8 mouse cellular contexts compared by ENCODE assay signal in the genomic region with DNA sequence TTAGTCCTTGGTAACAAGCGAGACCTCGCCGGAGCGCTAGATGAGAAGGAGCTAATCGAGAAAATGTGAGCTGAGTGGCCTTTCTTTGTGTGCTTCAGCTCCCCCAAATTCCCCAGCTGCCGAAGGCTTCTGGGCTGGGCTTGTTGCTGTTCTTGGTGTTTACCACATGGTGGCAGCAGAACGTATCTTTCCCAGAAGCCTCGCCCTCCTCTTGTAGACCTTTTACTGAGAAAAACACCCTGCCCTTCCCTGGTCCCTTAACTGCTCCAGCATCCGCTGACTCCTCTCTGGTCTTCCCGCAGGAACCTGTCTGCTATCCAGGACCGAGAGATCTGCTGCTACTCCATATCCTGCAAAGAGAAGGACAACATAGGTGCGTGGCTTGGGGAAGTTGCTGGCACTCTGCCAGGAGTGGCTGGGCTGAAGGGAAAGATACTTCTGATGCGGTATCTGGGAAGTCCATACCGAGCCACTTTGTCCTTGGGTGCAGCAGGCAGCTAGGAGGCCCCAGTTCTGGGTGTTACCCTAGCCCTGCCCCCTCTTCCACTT. TPM values are rescaled to one million over a fixed set of nuclear protein-coding genes. Genes with fewer than 3 reads are reported as not detected.
DNase-seq lines count a peak whose midpoint lies in the region; ATAC-seq and TF ChIP-seq lines count a peak whose summit lies in the region.

No protein-coding gene starts in this region.

- no peak for TF ChIP-seq EP300 in CH12.LX (IDR thresholded peaks at IDR 0.05; ENCODE audit: low read length)

- WGBS in heart, embryonic 14.5 days, result 1% methylated on average over 14 of the region's 14 CpGs
- under 1% methylated on average over 14 of the region's 14 CpGs for WGBS in kidney, postnatal 0 days
- 3% methylated on average over 14 of the region's 14 CpGs for WGBS in liver, adult 2 months

- H3K9ac ChIP-seq in CH12.LX (ENCODE audit: insufficient read depth, low read depth), result no peak overlapping the region
- H3K9ac ChIP-seq in heart, embryonic 14.5 days (ENCODE audit: low read length), result no peak overlapping the region
- H3K9ac ChIP-seq in kidney, postnatal 0 days (ENCODE audit: low read depth, low read length), result 0 out of 2 replicates have a peak overlapping the region, but pooled peaks have one; percentile 10
- no peak overlapping the region for H3K9ac ChIP-seq in liver, adult 2 months (ENCODE audit: low read depth, low read length)

- peaks cover 5 to 24% of the 10 kb centered on the region in 2 experiments; a peak in 2 of 4 replicates for H3K4me1 ChIP-seq in CH12.LX (ENCODE audit: control insufficient read depth in 1 of 2, insufficient read depth in 2 of 2)
- peaks cover 14 to 33% of the 10 kb centered on the region in 2 experiments for H3K4me1 ChIP-seq in heart, embryonic 14.5 days (ENCODE audit: control insufficient read depth in 2 of 2, insufficient read depth in 2 of 2, low read length in 2 of 2)
- H3K4me1 ChIP-seq in kidney, postnatal 0 days (replicated peaks; ENCODE audit: insufficient read depth, low read length), result peaks cover 5% of the 10 kb centered on the region; the same call in 1 of the 2 replicates
- H3K4me1 ChIP-seq in liver, adult 2 months (ENCODE audit: control insufficient read depth, insufficient read depth, low read length), result peaks cover 2% of the 10 kb centered on the region; the same call in 1 of the 2 replicates

- H3K79me2 ChIP-seq in CH12.LX (replicated peaks; ENCODE audit: control insufficient read depth, extremely low read depth, insufficient read depth, poor library complexity, severe bottlenecking), result no peaks in the 10 kb centered on the region
- H3K79me2 ChIP-seq in liver, adult 2 months (ENCODE audit: control insufficient read depth, insufficient read depth, low read length), result peaks cover 3% of the 10 kb centered on the region; the same call in 1 of the 2 replicates

- no peak overlapping the region for H3K4me3 ChIP-seq in CH12.LX (replicated peaks in 1 of 3; ENCODE audit: low read depth in 2 of 3, low read length in 2 of 3, poor library complexity in 1 of 3)
- peak overlapping the region; percentile 20 to 26; a peak in 3 of 4 replicates for H3K4me3 ChIP-seq in heart, embryonic 14.5 days (ENCODE audit: control insufficient read depth in 1 of 2, insufficient read depth in 1 of 2, low read depth in 1 of 2, low read length in 2 of 2)
- H3K4me3 ChIP-seq in kidney, postnatal 0 days (replicated peaks; ENCODE audit: low read depth, low read length), result no peak overlapping the region
- H3K4me3 ChIP-seq in liver, adult 2 months (ENCODE audit: insufficient read depth, low read depth, low read length), result no peak overlapping the region

- H3K27ac ChIP-seq in CH12.LX (ENCODE audit: insufficient read depth, low read depth), result no peak overlapping the region
- H3K27ac ChIP-seq in heart, embryonic 14.5 days (replicated peaks in 1 of 2; ENCODE audit: control insufficient read depth in 1 of 2, insufficient read depth in 1 of 2, low read depth in 2 of 2, low read length in 2 of 2), result peak overlapping the region; percentile 46 to 68; a peak in 3 of 4 replicates
- H3K27ac ChIP-seq in kidney, postnatal 0 days, result peak overlapping the region; percentile 2; the same call in 1 of the 2 replicates
- no peak overlapping the region for H3K27ac ChIP-seq in liver, adult 2 months (replicated peaks; ENCODE audit: insufficient read depth, low read depth, low read length)

- no peak overlapping the region for H3K4me2 ChIP-seq in CH12.LX (ENCODE audit: insufficient read depth, low read depth, poor library complexity, severe bottlenecking)
- peak overlapping the region; percentile 56 for H3K4me2 ChIP-seq in heart, embryonic 14.5 days (ENCODE audit: low read length)
- H3K4me2 ChIP-seq in kidney, postnatal 0 days (ENCODE audit: low read length), result peak overlapping the region; percentile 43

- H3K27me3 ChIP-seq in CH12.LX (replicated peaks), result no peaks in the 10 kb centered on the region
- peaks cover 27% of the 10 kb centered on the region for H3K27me3 ChIP-seq in heart, embryonic 14.5 days (ENCODE audit: control insufficient read depth, insufficient read depth, low read length)
- no peaks in the 10 kb centered on the region for H3K27me3 ChIP-seq in kidney, postnatal 0 days (ENCODE audit: insufficient read depth, low read length)
- no peaks in the 10 kb centered on the region for H3K27me3 ChIP-seq in liver, adult 2 months (ENCODE audit: control insufficient read depth, insufficient read depth, low read length)
- no peaks in the 10 kb centered on the region for H3K27me3 ChIP-seq in splenic B cell, adult 2 months (ENCODE audit: control insufficient read depth, insufficient read depth, low read length, poor library complexity, severe bottlenecking)

- H3K36me3 ChIP-seq in CH12.LX (replicated peaks in 1 of 2; ENCODE audit: control insufficient read depth in 1 of 2, insufficient read depth in 1 of 2, low read length in 1 of 2), result peaks cover 13 to 70% of the 10 kb centered on the region in 2 experiments
- peaks cover 33% of the 10 kb centered on the region for H3K36me3 ChIP-seq in heart, embryonic 14.5 days (ENCODE audit: control insufficient read depth, insufficient read depth, low read length)
- H3K36me3 ChIP-seq in kidney, postnatal 0 days (ENCODE audit: insufficient read depth, low read length), result peaks cover 6% of the 10 kb centered on the region; the same call in 1 of the 2 replicates
- peaks cover 5% of the 10 kb centered on the region for H3K36me3 ChIP-seq in liver, adult 2 months (ENCODE audit: control insufficient read depth, insufficient read depth, low read length)
- H3K36me3 ChIP-seq in splenic B cell, adult 2 months (ENCODE audit: control insufficient read depth, insufficient read depth, low read length, poor library complexity, severe bottlenecking), result peaks cover 9% of the 10 kb centered on the region

- peak; percentile 78 for TF ChIP-seq RAD21 in CH12.LX (IDR thresholded peaks at IDR 0.05; ENCODE audit: low read depth, low read length)

- TF ChIP-seq POLR2A in CH12.LX (IDR thresholded peaks at IDR 0.05; ENCODE audit: low read depth, low read length), result no peak
- TF ChIP-seq POLR2A in liver, adult 2 months (IDR thresholded peaks at IDR 0.05; ENCODE audit: extremely low read depth, insufficient read depth, low read length), result no peak

- peak; percentile 77 for DNase-seq in CH12.LX (ENCODE audit: extremely low read depth)
- peak; percentile 57 for DNase-seq in c-Kit-negative CD71-positive TER-119-positive erythroid progenitor cells, embryonic 14.5 days (ENCODE audit: low read depth, low spot score)
- peak; percentile 64 for DNase-seq in fibroblast of lung, adult 2 months (ENCODE audit: low read depth)
- peak; percentile 97 for DNase-seq in kidney, postnatal 0 days (ENCODE audit: low spot score)
- DNase-seq in liver, adult 2 months (ENCODE audit: extremely low read depth, low read depth, low spot score), result peak; percentile 59
- DNase-seq in naive thymus-derived CD4-positive, alpha-beta T cell, adult 2 months (ENCODE audit: low read depth), result peak; percentile 84
- peak; percentile 80 for DNase-seq in splenic B cell, adult 2 months (ENCODE audit: low read depth, low spot score)

- TF ChIP-seq CTCF in CH12.LX (conservative IDR thresholded peaks at IDR 0.05 in 1 of 2, IDR thresholded peaks at IDR 0.05 in 1 of 2; ENCODE audit: low read depth in 2 of 2, low read length in 2 of 2), result peak; percentile 56 to 87; a peak in 3 of 4 replicates
- TF ChIP-seq CTCF in kidney, postnatal 0 days (IDR thresholded peaks at IDR 0.05; ENCODE audit: low read depth), result peak; percentile 80
- TF ChIP-seq CTCF in liver, adult 2 months (IDR thresholded peaks at IDR 0.05; ENCODE audit: low read depth, low read length), result peak; percentile 82

- dilution Hi-C loops in CH12.LX (cut with MboI; ENCODE audit: extremely low pct_ligation_motif_present, extremely low pct_unique_long_range_greater_than_20kb, low sequenced_read_pairs), result no loop called here

- H3K9me3 ChIP-seq in CH12.LX (replicated peaks; ENCODE audit: low read length), result no peaks in the 10 kb centered on the region
- H3K9me3 ChIP-seq in heart, embryonic 14.5 days (ENCODE audit: control insufficient read depth, low read length), result no peaks in the 10 kb centered on the region
- H3K9me3 ChIP-seq in kidney, postnatal 0 days (replicated peaks; ENCODE audit: low read length), result no peaks in the 10 kb centered on the region

- in situ Hi-C loops in CH12.LX (cut with MboI; ENCODE audit: low pct_ligation_motif_present, low pct_unique_long_range_greater_than_20kb, low sequenced_read_pairs), result loop anchor here (25.0 kb wide), 1 partner anchor 508 kb away; no protein-coding TSS in a partner anchor

- ATAC-seq in heart, embryonic 14.5 days (ENCODE audit: insufficient number of reproducible peaks, insufficient read depth, low FRiP score, low read depth), result peak; percentile 16; the same call in 1 of the 2 replicates
- ATAC-seq in kidney, postnatal 0 days (replicated peaks; ENCODE audit: low FRiP score, low read depth), result peak; percentile 75

RNA-seq across cellular contexts. Expression of a gene that starts 7.9 kb away (rescaled TPM):
- total RNA-seq in CH12.LX (2012; rRNA removed) (8.5 and 10.9 TPM in 2 replicates), CH12.LX (2014; rRNA removed) (4.2 and 4.7 TPM in 2 replicates)
- polyA plus RNA-seq in CH12.LX (2012; ENCODE audit: insufficient read length, low read depth), result 42.1 and 52.7 TPM in 2 replicates
- 34.3 and 37.2 TPM in 2 replicates for polyA plus RNA-seq in heart, embryonic 14.5 days (2014; fragmentation: Nextera tagmentation; extraction: Ambion mirVana)
- 47.4 and 49.3 TPM in 2 replicates for polyA plus RNA-seq in kidney, postnatal 0 days (2015; fragmentation: Nextera tagmentation; extraction: Ambion mirVana)
- 3.2 and 5.4 TPM in 2 replicates for total RNA-seq in liver, adult 2 months (2014; rRNA removed)
- polyA plus RNA-seq in liver, adult 2 months (2012; rRNA removed), result 13.1 and 15.2 TPM in 2 replicates

RNA-seq across cellular contexts. Expression of a gene that starts 13.0 kb away (rescaled TPM):
- total RNA-seq in CH12.LX (2012; rRNA removed), result not detected in 2 replicates
- not detected in 2 replicates for total RNA-seq in CH12.LX (2014; rRNA removed)
- not detected in 2 replicates for polyA plus RNA-seq in CH12.LX (2012; ENCODE audit: insufficient read length, low read depth)
- not detected in 2 replicates for polyA plus RNA-seq in heart, embryonic 14.5 days (2014; fragmentation: Nextera tagmentation; extraction: Ambion mirVana)
- not detected in 2 replicates for polyA plus RNA-seq in kidney, postnatal 0 days (2015; fragmentation: Nextera tagmentation; extraction: Ambion mirVana)
- total RNA-seq in liver, adult 2 months (2014; rRNA removed), result 0.07 TPM in 1 of 2 replicates, not detected in the other
- polyA plus RNA-seq in liver, adult 2 months (2012; rRNA removed), result 0.04 TPM in 1 of 2 replicates, not detected in the other

RNA-seq across cellular contexts. Expression of a gene that starts 22.0 kb away (rescaled TPM):
- total RNA-seq in CH12.LX (2012; rRNA removed) (61.4 and 69.7 TPM in 2 replicates), CH12.LX (2014; rRNA removed) (77.5 and 81.9 TPM in 2 replicates)
- 78.7 and 81.9 TPM in 2 replicates for polyA plus RNA-seq in CH12.LX (2012; ENCODE audit: insufficient read length, low read depth)
- polyA plus RNA-seq in heart, embryonic 14.5 days (2014; fragmentation: Nextera tagmentation; extraction: Ambion mirVana), result 0.54 and 0.63 TPM in 2 replicates
- polyA plus RNA-seq in kidney, postnatal 0 days (2015; fragmentation: Nextera tagmentation; extraction: Ambion mirVana), result 0.38 and 0.42 TPM in 2 replicates
- 0.28 and 0.54 TPM in 2 replicates for total RNA-seq in liver, adult 2 months (2014; rRNA removed)
- polyA plus RNA-seq in liver, adult 2 months (2012; rRNA removed), result 0.44 and 1.4 TPM in 2 replicates

RNA-seq across cellular contexts. Expression of a gene that starts 49.4 kb away (rescaled TPM):
- 0.17 and 0.38 TPM in 2 replicates for total RNA-seq in CH12.LX (2012; rRNA removed)
- total RNA-seq in CH12.LX (2014; rRNA removed), result 0.07 TPM in 1 of 2 replicates, not detected in the other
- 0.16 TPM in 2 replicates for polyA plus RNA-seq in CH12.LX (2012; ENCODE audit: insufficient read length, low read depth)
- 2.0 and 2.5 TPM in 2 replicates for polyA plus RNA-seq in heart, embryonic 14.5 days (2014; fragmentation: Nextera tagmentation; extraction: Ambion mirVana)
- 0.83 and 0.88 TPM in 2 replicates for polyA plus RNA-seq in kidney, postnatal 0 days (2015; fragmentation: Nextera tagmentation; extraction: Ambion mirVana)
- under 0.01 TPM in 2 replicates for total RNA-seq in liver, adult 2 months (2014; rRNA removed)
- polyA plus RNA-seq in liver, adult 2 months (2012; rRNA removed), result 0.05 TPM in 1 of 2 replicates, not detected in the other

Comparison
In these comparisons a context has a peak if more than half of its experiments do, and no peak if none do; other contexts are left out.
1. H3K27ac ChIP-seq: peak in heart, embryonic 14.5 days (2 of 2) and kidney, postnatal 0 days (single experiment); none in CH12.LX (single experiment) and liver, adult 2 months (single experiment).
2. H3K4me3 ChIP-seq: peak in heart, embryonic 14.5 days (2 of 2); none in CH12.LX (0 of 3), kidney, postnatal 0 days (single experiment) and liver, adult 2 months (single experiment).
3. RNA of a gene that starts 22.0 kb away (polyA plus RNA-seq): 78.7 to 81.9 TPM in CH12.LX; 0.44 to 1.4 TPM in liver, adult 2 months, 0.54 to 0.63 TPM in heart, embryonic 14.5 days and 0.38 to 0.42 TPM in kidney, postnatal 0 days; every median in the first group is over 10 times any median in the second.
4. Peak in every context shown above with its lines, with median percentiles within 50 percentile points of each other: DNase-seq and CTCF ChIP-seq.